9 mouse cellular contexts compared by ENCODE assay signal in genomic region chr7:19691873-19692865, GRCm38 (mm10). TPM values are rescaled to one million over a fixed set of nuclear protein-coding genes. Genes with fewer than 3 reads are reported as not detected.
A peak's percentile ranks its signal among the peaks of the same experiment; 100 is the strongest.
DNase-seq lines count a peak whose midpoint lies in the region; ATAC-seq and TF ChIP-seq lines count a peak whose summit lies in the region.
"Had no signal": no experiment of that assay in that cellular context is flagged by ENCODE, and none has a peak within 500 bp of the region (broad histone marks: within the 10 kb centered on the region; RNA-seq: fewer than 3 reads in every experiment).

TSS of gene Apoc1 (minus strand) at chr7:19692660.

- peak within 1 kb of the TSS; percentile 58; the same call in 1 of the 2 replicates for H3K27ac ChIP-seq in heart, embryonic 16.5 days (ENCODE audit: low read length)
- no peak within 1 kb of the TSS; the same call in 1 of the 2 replicates for H3K27ac ChIP-seq in heart, adult 2 months
- H3K27ac ChIP-seq in embryonic facial prominence, embryonic 10.5 days (replicated peaks): peak within 1 kb of the TSS; percentile 71
- H3K27ac ChIP-seq in liver, postnatal 0 days (ENCODE audit: low read depth): peak within 1 kb of the TSS; percentile 98
- H3K27ac ChIP-seq: neural tube, embryonic 12.5 days had no signal

- H3K4me1 ChIP-seq in heart, embryonic 16.5 days (ENCODE audit: control insufficient read depth, insufficient read depth, low read length): peaks cover 18% of the 10 kb centered on the region
- H3K4me1 ChIP-seq in heart, adult 2 months (ENCODE audit: control insufficient read depth, insufficient read depth, low read length): peaks cover 5% of the 10 kb centered on the region
- peaks cover 26% of the 10 kb centered on the region for H3K4me1 ChIP-seq in embryonic facial prominence, embryonic 10.5 days
- H3K4me1 ChIP-seq in liver, postnatal 0 days (ENCODE audit: insufficient read depth): peaks cover 45% of the 10 kb centered on the region

- no peak for TF ChIP-seq POLR2A in heart, adult 2 months (IDR thresholded peaks at IDR 0.05; ENCODE audit: insufficient read depth, low read depth, low read length)

- peaks cover 9% of the 10 kb centered on the region for H3K36me3 ChIP-seq in heart, embryonic 16.5 days (ENCODE audit: control insufficient read depth, insufficient read depth)
- no peaks in the 10 kb centered on the region for H3K36me3 ChIP-seq in heart, adult 2 months (ENCODE audit: control insufficient read depth, insufficient read depth, low read length)
- peaks cover 16% of the 10 kb centered on the region for H3K36me3 ChIP-seq in embryonic facial prominence, embryonic 10.5 days (replicated peaks)
- H3K36me3 ChIP-seq in liver, postnatal 0 days (replicated peaks; ENCODE audit: insufficient read depth, low read length): peaks cover 7% of the 10 kb centered on the region; the same call in 1 of the 2 replicates

- intact Hi-C loops in heart, adult 2 months (cut with DNase I): no loop called here
- intact Hi-C loops in gastrocnemius, postnatal 36 days (cut with DNase I): no loop called here

- ATAC-seq in heart, embryonic 16.5 days (replicated peaks; ENCODE audit: extremely low read depth, insufficient read depth, low FRiP score): no peak
- ATAC-seq in liver, postnatal 0 days: peak; percentile 39

- no peak for TF ChIP-seq CTCF in heart, adult 2 months (IDR thresholded peaks at IDR 0.05)
- TF ChIP-seq CTCF in liver, postnatal 0 days (IDR thresholded peaks at IDR 0.05; ENCODE audit: low read depth): no peak

- TF ChIP-seq EP300 in heart, adult 2 months (IDR thresholded peaks at IDR 0.05; ENCODE audit: insufficient read depth, low read depth, low read length): no peak
- peak; percentile 51 for TF ChIP-seq EP300 in liver, postnatal 0 days (IDR thresholded peaks at IDR 0.05; ENCODE audit: low read depth)

- H3K79me2 ChIP-seq in heart, adult 2 months (replicated peaks; ENCODE audit: control insufficient read depth, insufficient read depth, low read length): no peaks in the 10 kb centered on the region

- no peak within 1 kb of the TSS for H3K4me3 ChIP-seq in heart, embryonic 16.5 days (ENCODE audit: low read length)
- no peak within 1 kb of the TSS for H3K4me3 ChIP-seq in heart, adult 2 months
- peak within 1 kb of the TSS; percentile 4 for H3K4me3 ChIP-seq in embryonic facial prominence, embryonic 10.5 days
- H3K4me3 ChIP-seq in liver, postnatal 0 days (ENCODE audit: low read depth, low read length): peak within 1 kb of the TSS; percentile 39
- H3K4me3 ChIP-seq: neural tube, embryonic 12.5 days had no signal

- no peak within 1 kb of the TSS for H3K4me2 ChIP-seq in heart, embryonic 16.5 days (ENCODE audit: low read depth, low read length)
- H3K4me2 ChIP-seq in liver, postnatal 0 days (ENCODE audit: low read depth, low read length): peak within 1 kb of the TSS; percentile 66
- H3K4me2 ChIP-seq: neural tube, embryonic 12.5 days had no signal

- peak within 1 kb of the TSS; percentile 45; the same call in 1 of the 2 replicates for H3K9ac ChIP-seq in heart, embryonic 16.5 days (ENCODE audit: low read length)
- no peak within 1 kb of the TSS for H3K9ac ChIP-seq in heart, adult 2 months (ENCODE audit: low read depth, low read length)
- H3K9ac ChIP-seq in liver, postnatal 0 days (replicated peaks): peak within 1 kb of the TSS; percentile 76
- H3K9ac ChIP-seq: neural tube, embryonic 12.5 days had no signal

- DNase-seq in heart, adult 2 months: no peak
- peak; percentile 97 for DNase-seq in ES-CJ7 (ENCODE audit: low read depth, low spot score)
- no peak for DNase-seq in embryonic facial prominence, embryonic 10.5 days (ENCODE audit: low spot score)
- peak; percentile 76 for DNase-seq in liver, postnatal 0 days
- DNase-seq in cerebellum, postnatal 36 days: no peak
- DNase-seq in left cerebral cortex, adult 8-10 months (ENCODE audit: low spot score in 2 of 2): no peak
- DNase-seq in gastrocnemius, postnatal 36 days: no peak

- no peaks in the 10 kb centered on the region for H3K27me3 ChIP-seq in heart, embryonic 16.5 days (ENCODE audit: control insufficient read depth, insufficient read depth, low read length)
- H3K27me3 ChIP-seq in heart, adult 2 months (ENCODE audit: control insufficient read depth, insufficient read depth, low read length): no peaks in the 10 kb centered on the region
- no peaks in the 10 kb centered on the region for H3K27me3 ChIP-seq in embryonic facial prominence, embryonic 10.5 days (replicated peaks; ENCODE audit: low read depth, poor library complexity, severe bottlenecking)
- H3K27me3 ChIP-seq in liver, postnatal 0 days (ENCODE audit: insufficient read depth, low read length): no peaks in the 10 kb centered on the region
- H3K27me3 ChIP-seq: neural tube, embryonic 12.5 days had no signal

- 55% methylated on average over 28 of the region's 28 CpGs for WGBS in heart, embryonic 16.5 days
- 66% methylated on average over 28 of the region's 28 CpGs for WGBS in heart, adult 2 months
- 49% methylated on average over 28 of the region's 28 CpGs for WGBS in embryonic facial prominence, embryonic 10.5 days
- WGBS in liver, postnatal 0 days (ENCODE audit: insufficient replicate concordance): 53% methylated on average over 28 of the region's 28 CpGs

- H3K9me3 ChIP-seq in heart, embryonic 16.5 days (replicated peaks; ENCODE audit: control insufficient read depth, low read length): no peaks in the 10 kb centered on the region
- peaks cover 14% of the 10 kb centered on the region for H3K9me3 ChIP-seq in embryonic facial prominence, embryonic 10.5 days
- no peaks in the 10 kb centered on the region for H3K9me3 ChIP-seq in liver, postnatal 0 days (ENCODE audit: low read length)

RNA-seq across cellular contexts. Expression of gene Apoc1, which starts in this region (rescaled TPM):
- 8.9 and 9.2 TPM in 2 replicates for polyA plus RNA-seq in heart, embryonic 16.5 days (2015; fragmentation: Nextera tagmentation; extraction: Ambion mirVana)
- total RNA-seq in heart, adult 2 months (2021): 1 to 10 TPM; 2.7 to 4.2 TPM
- 3.1 and 7.2 TPM in 2 replicates for polyA plus RNA-seq in heart, adult 2 months (2012; rRNA removed)
- polyA plus RNA-seq in embryonic facial prominence, embryonic 10.5 days (2016; fragmentation: Nextera tagmentation; extraction: Ambion mirVana): 3.6 and 4.7 TPM in 2 replicates
- 5,234 and 5,457 TPM in 2 replicates for polyA plus RNA-seq in liver, postnatal 0 days (2015; fragmentation: Nextera tagmentation; extraction: Ambion mirVana)
- total RNA-seq in left cerebral cortex, adult 8-10 months (2022): 1 to 10 TPM; 3.4 to 6.2 (median 4.7) TPM
- total RNA-seq in gastrocnemius, postnatal 36 days (2021): 1 to 10 TPM in 1 of 2 experiments, under 1 TPM in 1; 0.94 to 1.4 TPM

Comparison
In these comparisons a context has a peak if more than half of its experiments do, and no peak if none do; other contexts are left out.
1. RNA of gene Apoc1 (polyA plus RNA-seq): 5,234 to 5,457 TPM in liver, postnatal 0 days; 8.9 to 9.2 TPM in heart, embryonic 16.5 days, 3.1 to 7.2 TPM in heart, adult 2 months and 3.6 to 4.7 TPM in embryonic facial prominence, embryonic 10.5 days; every median in the first group is over 100 times any median in the second.
2. H3K4me3 ChIP-seq: peak in embryonic facial prominence, embryonic 10.5 days (single experiment) and liver, postnatal 0 days (single experiment); none in heart, embryonic 16.5 days (single experiment) and heart, adult 2 months (single experiment).
3. DNase-seq: peak in ES-CJ7 (single experiment) and liver, postnatal 0 days (single experiment); none in heart, adult 2 months (0 of 2), embryonic facial prominence, embryonic 10.5 days (single experiment), cerebellum, postnatal 36 days (0 of 2), left cerebral cortex, adult 8-10 months (0 of 2) and gastrocnemius, postnatal 36 days (0 of 2).